In the genomic region with DNA sequence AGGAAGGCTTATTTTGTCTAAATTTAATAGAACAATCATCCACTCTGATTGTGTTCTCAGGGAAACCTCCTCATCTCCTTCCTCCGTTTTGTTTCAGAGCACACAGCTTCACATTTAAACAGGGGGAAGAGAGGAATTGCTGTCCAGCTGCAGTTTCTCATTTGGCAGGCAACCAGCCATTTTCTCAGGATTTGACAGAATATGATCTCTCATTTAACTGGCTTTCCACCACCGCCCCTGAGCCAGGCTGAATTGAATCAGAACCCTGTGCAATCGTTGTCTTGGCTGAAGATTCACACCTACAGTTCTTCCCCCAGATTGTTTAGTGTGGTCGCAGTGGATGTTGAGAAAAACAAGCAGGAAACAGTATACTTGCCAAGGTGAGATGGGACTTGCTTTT, we compare ENCODE assay signal across 9 mouse cellular contexts.
DNase-seq lines count a peak whose midpoint lies in the region; ATAC-seq lines count a peak whose summit lies in the region.
"Had no signal": no experiment of that assay in that cellular context is flagged by ENCODE, and none has a peak within 500 bp of the region (broad histone marks: within the 10 kb centered on the region; RNA-seq: fewer than 3 reads in every experiment).

No protein-coding gene starts in this region.

- no peak for ATAC-seq in midbrain, embryonic 14.5 days (ENCODE audit: low FRiP score, low TSS enrichment)
- ATAC-seq in midbrain, embryonic 11.5 days (ENCODE audit: low FRiP score), result no peak
- ATAC-seq: inflammation-experienced regulatory T-cells, adult 6 months had no signal

- H3K27me3 ChIP-seq in midbrain, embryonic 14.5 days (ENCODE audit: control insufficient read depth, insufficient read depth, low read length), result no peaks in the 10 kb centered on the region
- H3K27me3 ChIP-seq in midbrain, embryonic 11.5 days (ENCODE audit: control insufficient read depth, insufficient read depth, low read length), result no peaks in the 10 kb centered on the region
- H3K27me3 ChIP-seq: liver, embryonic 15.5 days had no signal

- intact Hi-C loops in heart, postnatal 10 days (cut with DNase I), result no loop called here

- H3K36me3 ChIP-seq in midbrain, embryonic 14.5 days (ENCODE audit: control insufficient read depth, insufficient read depth, low read length), result no peaks in the 10 kb centered on the region
- no peaks in the 10 kb centered on the region for H3K36me3 ChIP-seq in midbrain, embryonic 11.5 days (ENCODE audit: control insufficient read depth, insufficient read depth, low read length)
- H3K36me3 ChIP-seq: liver, embryonic 15.5 days had no signal

- H3K4me3 ChIP-seq in midbrain, embryonic 14.5 days (replicated peaks; ENCODE audit: low read depth, low read length), result no peak overlapping the region
- no peak overlapping the region for H3K4me3 ChIP-seq in midbrain, embryonic 11.5 days (ENCODE audit: low read depth, low read length)
- H3K4me3 ChIP-seq: liver, embryonic 15.5 days had no signal

- WGBS in midbrain, embryonic 14.5 days, result 76% methylated on average over 4 of the region's 4 CpGs
- WGBS in midbrain, embryonic 11.5 days, result 94% methylated on average over 4 of the region's 4 CpGs

- peak; percentile 6 for DNase-seq in heart, adult 8-10 months (ENCODE audit: low spot score)
- no peak for DNase-seq in heart, adult 11 months
- DNase-seq in midbrain, embryonic 14.5 days, result peak; percentile 40
- DNase-seq in midbrain, embryonic 11.5 days (ENCODE audit: low spot score, missing footprints), result no peak
- peak; percentile 60 to 67 for DNase-seq in heart, postnatal 10 days
- peak; percentile 21 for DNase-seq in layer of hippocampus, adult 9-11 months
- DNase-seq in thymus, postnatal 0 days (ENCODE audit: low spot score), result no peak

- H3K9ac ChIP-seq in midbrain, embryonic 14.5 days (replicated peaks; ENCODE audit: low read length), result no peak overlapping the region
- H3K9ac ChIP-seq in midbrain, embryonic 11.5 days (ENCODE audit: low read length), result no peak overlapping the region
- H3K9ac ChIP-seq: liver, embryonic 15.5 days had no signal

- no peak overlapping the region for H3K27ac ChIP-seq in midbrain, embryonic 14.5 days (replicated peaks; ENCODE audit: low read depth, low read length)
- no peak overlapping the region for H3K27ac ChIP-seq in midbrain, embryonic 11.5 days (ENCODE audit: low read depth, low read length)
- H3K27ac ChIP-seq: liver, embryonic 15.5 days had no signal

- no peak overlapping the region for H3K4me2 ChIP-seq in midbrain, embryonic 14.5 days (ENCODE audit: low read length)
- H3K4me2 ChIP-seq in midbrain, embryonic 11.5 days, result no peak overlapping the region
- H3K4me2 ChIP-seq: liver, embryonic 15.5 days had no signal

- no peaks in the 10 kb centered on the region for H3K4me1 ChIP-seq in midbrain, embryonic 14.5 days (ENCODE audit: control insufficient read depth, insufficient read depth, low read length)
- H3K4me1 ChIP-seq in midbrain, embryonic 11.5 days (ENCODE audit: control insufficient read depth, insufficient read depth, low read length), result no peaks in the 10 kb centered on the region
- H3K4me1 ChIP-seq: liver, embryonic 15.5 days had no signal

- H3K9me3 ChIP-seq in midbrain, embryonic 14.5 days (ENCODE audit: control insufficient read depth, low read length), result no peaks in the 10 kb centered on the region
- no peaks in the 10 kb centered on the region for H3K9me3 ChIP-seq in midbrain, embryonic 11.5 days (ENCODE audit: control insufficient read depth, low read length)
- H3K9me3 ChIP-seq: liver, embryonic 15.5 days had no signal

Comparison
In these comparisons a context has a peak if more than half of its experiments do, and no peak if none do; other contexts are left out.
1. DNase-seq: peak in heart, adult 8-10 months (single experiment), midbrain, embryonic 14.5 days (single experiment), heart, postnatal 10 days (2 of 2) and layer of hippocampus, adult 9-11 months (single experiment); none in heart, adult 11 months (single experiment), midbrain, embryonic 11.5 days (single experiment) and thymus, postnatal 0 days (single experiment).